Mouse (Mus musculus) v-Abl transformed pro-B cells (cell line): Measurements from ENCODE around the gene Prdx4.

Experiments used
- in situ Hi-C, 2 experiments: fragments of 400-800 bp; cut with MboI; formaldehyde crosslinking; loops; one replicate each; pipeline ENCODE4 v1.15.1; 2025; ENCODE audit not compliant: unreplicated experiment in 2 of 2

Prdx4 gene

GRCm38 (mm10) chrX:155340654-155341053 lies at the start of gene Prdx4:
Gene Prdx4 (minus strand): TSS chrX:155340754.
- in situ Hi-C loops: loop anchor here in 1 of 2 experiments (25.0 kb wide), 1 partner anchor 1603 kb away; no protein-coding TSS in a partner anchor

DNA sequence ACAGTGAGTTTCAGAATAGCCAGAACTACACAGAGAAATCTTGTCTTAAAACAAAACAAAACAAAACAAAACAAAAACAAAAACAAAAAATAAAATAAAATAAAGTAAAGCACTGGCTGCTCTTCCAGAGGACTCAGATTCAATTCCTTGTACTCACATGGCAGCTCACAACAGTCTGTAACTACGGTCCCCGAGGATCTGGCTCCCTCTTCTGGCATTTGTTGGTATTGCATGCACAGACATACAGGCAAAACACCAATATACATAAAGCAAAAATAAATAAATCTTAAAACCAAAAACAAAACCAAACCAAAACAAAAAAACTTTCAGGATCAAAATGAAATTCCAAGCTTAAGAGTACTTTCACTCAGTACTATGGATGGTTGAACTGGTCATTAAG lies 36.0 kb upstream of the Prdx4 start:
- in situ Hi-C loops: loop anchor here (10.0 to 25.0 kb wide), 2 partner anchors 232 to 236 kb away; partner anchors contain the start of genes Gm15155 (in 1 of the 2) and Ptchd1 (in 1 of the 2)

GRCm38 (mm10) chrX:155375458-155375857 lies 34.9 kb upstream of the Prdx4 start:
- in situ Hi-C loops: loop anchor here (10.0 to 25.0 kb wide), 2 partner anchors 231 to 237 kb away; partner anchors contain the start of genes Gm15155 (in 1 of the 2) and Ptchd1 (in 1 of the 2)

DNA sequence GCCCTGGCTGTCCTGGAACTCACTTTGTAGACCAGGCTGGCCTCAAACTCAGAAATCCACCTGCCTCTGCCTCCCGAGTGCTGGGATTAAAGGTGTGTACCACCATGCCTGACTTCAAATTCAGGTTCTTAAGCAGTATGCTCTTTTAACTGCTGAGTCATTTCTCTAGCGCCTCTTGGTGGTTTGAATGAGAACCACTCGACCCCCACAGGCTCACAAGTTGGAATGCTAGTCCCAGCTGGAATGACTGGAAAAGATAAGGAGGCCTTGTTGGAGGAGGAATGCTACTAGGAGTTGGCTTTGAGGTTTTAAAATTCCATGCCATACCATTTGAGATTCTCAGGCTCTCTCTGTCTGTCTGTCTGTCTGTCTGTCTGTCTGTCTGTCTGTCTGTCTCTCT lies 29.6 kb upstream of the Prdx4 start:
- in situ Hi-C loops: loop anchor here in 1 of 2 experiments (10.0 kb wide), 1 partner anchor 225 kb away; no protein-coding TSS in a partner anchor

DNA sequence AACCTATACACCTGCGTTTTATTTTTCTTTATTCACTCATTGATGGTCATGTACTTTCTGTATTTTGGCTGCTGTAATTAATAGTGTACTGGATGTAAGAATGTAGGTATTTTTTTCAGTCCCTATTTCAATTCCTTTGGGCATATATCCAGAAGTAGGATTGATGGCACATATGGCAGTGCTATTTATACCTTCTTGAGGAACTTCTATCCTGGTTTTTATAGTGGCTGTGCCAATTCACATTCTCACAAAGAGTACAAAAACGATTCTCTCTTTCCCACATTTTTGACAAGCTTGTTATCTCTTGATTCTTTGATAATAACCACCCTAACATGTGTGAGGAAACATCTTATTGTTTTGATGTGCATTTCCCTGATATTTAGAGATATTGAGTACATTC lies 24.5 kb upstream of the Prdx4 start:
- in situ Hi-C loops: no loop called here

DNA sequence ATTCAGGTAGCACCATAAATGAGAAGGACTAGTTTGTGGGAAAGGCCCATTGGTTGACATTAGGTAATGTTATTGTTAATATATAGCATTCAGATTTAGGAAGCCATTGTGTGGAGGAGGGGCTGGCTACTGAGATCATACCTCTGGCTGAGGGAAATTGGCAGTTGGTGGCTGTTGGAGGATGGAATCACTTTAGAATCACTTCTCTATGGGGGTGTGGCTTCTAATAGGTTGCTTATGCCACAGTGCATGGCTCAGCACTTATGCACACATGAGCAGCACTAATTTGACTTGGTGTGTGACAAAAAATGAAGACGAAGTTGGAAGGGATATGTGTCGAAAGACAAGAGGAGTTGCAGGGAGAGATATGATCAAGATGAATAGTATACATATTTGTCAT lies 5.7 kb upstream of the Prdx4 start:
- in situ Hi-C loops: loop anchor here in 1 of 2 experiments (25.0 kb wide), 1 partner anchor 1609 kb away; no protein-coding TSS in a partner anchor

DNA sequence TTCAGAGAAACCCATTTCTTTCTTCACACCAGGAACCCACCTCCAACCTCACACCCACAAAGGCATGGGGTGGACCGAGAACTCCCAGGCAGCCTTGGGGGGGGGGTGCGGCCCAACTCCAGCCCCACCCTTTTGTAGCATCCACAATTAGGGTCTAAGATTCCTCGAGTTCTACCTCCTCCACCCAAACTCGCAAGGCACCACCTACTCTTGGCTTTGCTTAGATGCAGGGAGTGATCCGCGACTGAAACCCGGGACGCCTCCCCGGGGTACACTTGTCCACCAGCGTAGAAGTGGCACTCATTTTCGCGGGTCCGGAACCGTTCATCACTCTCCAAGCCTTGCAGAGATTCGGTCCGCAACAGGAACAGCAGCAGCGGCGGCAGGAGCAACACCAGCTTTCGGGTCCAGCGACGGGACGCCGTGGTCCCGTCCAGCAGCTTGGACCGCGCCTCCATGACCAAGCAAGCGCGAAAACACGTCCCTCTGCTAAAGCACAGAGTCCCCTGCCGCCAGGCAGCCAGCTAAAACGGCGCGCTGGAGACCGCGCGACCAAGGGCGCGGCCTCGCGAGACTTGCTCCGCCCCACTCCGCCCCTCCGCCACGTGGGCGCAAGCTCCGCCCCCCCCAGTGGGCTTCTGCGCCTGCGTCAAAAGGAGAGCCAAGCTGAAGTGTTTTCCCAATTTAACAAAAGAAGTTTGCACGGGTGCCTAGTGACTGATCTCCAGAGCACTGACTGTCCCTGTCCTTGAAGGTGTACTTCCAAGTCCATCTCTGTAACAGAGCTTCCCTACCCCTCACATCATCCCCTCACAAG lies 2.4 kb downstream of the Prdx4 start:
- in situ Hi-C loops: loop anchor here in 1 of 2 experiments (25.0 kb wide), 1 partner anchor 1601 kb away; no protein-coding TSS in a partner anchor

- in situ Hi-C loops: loop anchor here in 1 of 2 experiments (25.0 kb wide), 1 partner anchor 1600 kb away; no protein-coding TSS in a partner anchor
Measured at GRCm38 (mm10) chrX:155337567-155337904, 3.0 kb downstream of the Prdx4 start.

GRCm38 (mm10) chrX:155318005-155318404 lies 22.5 kb downstream of the Prdx4 start:
- in situ Hi-C loops: loop anchor here (5.0 to 25.0 kb wide), 5 partner anchors 171 to 1581 kb away; no protein-coding TSS in a partner anchor

GRCm38 (mm10) chrX:155306390-155306789 lies 34.2 kb downstream of the Prdx4 start:
- in situ Hi-C loops: loop anchor here (25.0 kb wide), 4 partner anchors 944 to 1569 kb away; no protein-coding TSS in a partner anchor

- in situ Hi-C loops: no loop called here
Measured at GRCm38 (mm10) chrX:155280427-155281044, 60.0 kb downstream of the Prdx4 start.

DNA sequence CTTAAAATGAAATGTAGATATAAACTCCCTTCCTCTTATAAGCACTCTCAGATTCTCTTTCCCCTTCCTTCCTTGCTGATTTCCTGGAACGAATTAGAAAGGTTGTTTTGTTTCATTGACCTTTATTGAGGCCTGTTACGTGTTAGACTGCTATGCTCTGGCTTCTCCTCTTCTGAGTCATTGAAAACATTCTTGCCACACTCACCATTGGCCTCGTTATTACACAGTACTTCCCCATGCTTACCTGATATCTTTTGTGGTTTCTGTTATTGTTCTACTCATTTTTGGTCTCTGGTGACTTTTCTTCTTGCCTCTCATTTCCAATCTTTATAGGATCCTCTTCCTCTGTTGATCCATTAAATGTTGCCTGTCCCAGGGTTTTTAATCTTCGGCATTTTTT lies 62.1 kb downstream of the Prdx4 start:
- in situ Hi-C loops: no loop called here
